Mouse (Mus musculus) forebrain, embryonic 11.5 days (tissue): ENCODE results near the gene Rnf114. TPM values are rescaled to one million over a fixed set of nuclear protein-coding genes. Genes with fewer than 3 reads are reported as not detected.

Experiments
- ATAC-seq: fragments of 200-750 bp; cut with Nextera tagmentation; replicated peaks from 2 replicates; pipeline ENCODE4 v1.8.0; 2017; ENCODE audit warnings: moderate TSS enrichment; ENCODE audit not compliant: low FRiP score
- DNase-seq: peaks from one replicate; pipeline ENCODE4 v3.0.0-alpha.2; 2017; ENCODE audit warnings: low spot score
- H3K27ac ChIP-seq: fragments of 300-500 bp; sonication (generic); 2 replicates; pipeline ENCODE4 v1.5.1; 2014; ENCODE audit warnings: low read depth, low read length
- H3K27me3 ChIP-seq: fragments of 300-500 bp; sonication (generic); 2 replicates; pipeline ENCODE4 v1.6.1; 2014; ENCODE audit warnings: mild to moderate bottlenecking, low read length, mixed read lengths; ENCODE audit not compliant: control insufficient read depth, insufficient read depth
- H3K36me3 ChIP-seq: fragments of 300-500 bp; sonication (generic); 2 replicates; pipeline ENCODE4 v1.6.1; 2014; ENCODE audit warnings: mild to moderate bottlenecking, low read length, moderate library complexity, mixed read lengths; ENCODE audit not compliant: control insufficient read depth, insufficient read depth
- H3K4me1 ChIP-seq: fragments of 300-500 bp; sonication (generic); replicated peaks from 2 replicates; pipeline ENCODE4 v1.6.1; 2014; ENCODE audit warnings: low read length, mixed read lengths; ENCODE audit not compliant: control insufficient read depth, insufficient read depth
- H3K4me2 ChIP-seq: fragments of 300-500 bp; sonication (generic); 2 replicates; pipeline ENCODE4 v1.6.1; 2014; ENCODE audit warnings: low read depth, mild to moderate bottlenecking, low read length, moderate library complexity, mixed read lengths; ENCODE audit not compliant: severe bottlenecking
- H3K4me3 ChIP-seq: fragments of 300-500 bp; sonication (generic); 2 replicates; pipeline ENCODE4 v1.5.1; 2014; ENCODE audit warnings: low read depth, low read length
- H3K9ac ChIP-seq: fragments of 300-500 bp; sonication (generic); 2 replicates; pipeline ENCODE4 v1.6.1; 2014; ENCODE audit warnings: low read length
- H3K9me3 ChIP-seq: fragments of 300-500 bp; sonication (generic); 2 replicates; pipeline ENCODE4 v1.6.1; 2016; ENCODE audit warnings: low read length, mixed read lengths; ENCODE audit not compliant: control insufficient read depth
- WGBS: fragments of 180-500 bp; shearing (Covaris S2); extraction: QIAGEN DNeasy Blood & Tissue Kit; methylation state at CpG from one replicate; pipeline ENCODE4 v1.1.7; 2014; 5-methylcytosine and 5-hydroxymethylcytosine counted together
- polyA plus RNA-seq: library from polyadenylated mRNA; unstranded; fragments of >200 nt; fragmentation: Nextera tagmentation; extraction: Ambion mirVana; gene quantifications from 2 replicates; pipeline ENCODE4 v1.2.1, GENCODE M21; 2014

The Rnf114 gene
- polyA plus RNA-seq, 1 experiment from 2014 or later, result 133 TPM

GRCm38 (mm10) chr2:167542361-167542760 lies 49.9 kb downstream of the Rnf114 start:
- H3K9ac ChIP-seq, result no peak overlapping the region
- no peak for DNase-seq
- no peak overlapping the region for H3K4me2 ChIP-seq
- H3K36me3 ChIP-seq, result no peaks in the 10 kb centered on the region
- no peak overlapping the region for H3K4me3 ChIP-seq
- H3K4me1 ChIP-seq, result peaks cover 25% of the 10 kb centered on the region; the same call in 1 of the 2 replicates
- WGBS, result 68% methylated on average over 4 of the region's 4 CpGs
- no peak overlapping the region for H3K27ac ChIP-seq
- ATAC-seq, result no peak
- H3K9me3 ChIP-seq, result no peaks in the 10 kb centered on the region
- peaks cover 27% of the 10 kb centered on the region for H3K27me3 ChIP-seq

- Histone ChIP-seq H3K9ac (no peak overlapping the region), H3K36me3 (no peaks in the 10 kb centered on the region), H3K4me3 (no peak overlapping the region), H3K4me2 (no peak overlapping the region), H3K4me1 (peaks cover 19% of the 10 kb centered on the region; the same call in 1 of the 2 replicates), H3K27me3 (peaks cover 23% of the 10 kb centered on the region), H3K27ac (no peak overlapping the region), H3K9me3 (no peaks in the 10 kb centered on the region)
- ATAC-seq, result no peak
- 33% methylated on average over 16 of the region's 16 CpGs for WGBS
- DNase-seq, result peak; percentile 61
Measured at GRCm38 (mm10) chr2:167543121-167544003, 50.9 kb downstream of the Rnf114 start.

- DNase-seq (no peak), ATAC-seq (no peak)
- Histone ChIP-seq H3K36me3 (no peaks in the 10 kb centered on the region), H3K9ac (no peak overlapping the region), H3K4me3 (no peak overlapping the region), H3K27me3 (peaks cover 17% of the 10 kb centered on the region), H3K4me2 (no peak overlapping the region), H3K9me3 (no peaks in the 10 kb centered on the region), H3K27ac (no peak overlapping the region), H3K4me1 (peaks cover 17% of the 10 kb centered on the region; the same call in 1 of the 2 replicates)
- WGBS, result 16% methylated on average over 4 of the region's 4 CpGs
Measured at GRCm38 (mm10) chr2:167544004-167544356, 51.5 kb downstream of the Rnf114 start.

- Histone ChIP-seq H3K9ac (no peak overlapping the region), H3K4me1 (peaks cover 17% of the 10 kb centered on the region; the same call in 1 of the 2 replicates), H3K9me3 (no peaks in the 10 kb centered on the region), H3K4me3 (no peak overlapping the region), H3K27ac (no peak overlapping the region), H3K4me2 (no peak overlapping the region), H3K36me3 (no peaks in the 10 kb centered on the region), H3K27me3 (peaks cover 12% of the 10 kb centered on the region)
- no peak for DNase-seq
- ATAC-seq, result no peak
- WGBS, result 69% methylated on average over 5 of the region's 5 CpGs
Measured at GRCm38 (mm10) chr2:167544456-167544855, 52.0 kb downstream of the Rnf114 start.

GRCm38 (mm10) chr2:167546447-167547195 lies 54.2 kb downstream of the Rnf114 start:
- Histone ChIP-seq H3K4me3 (no peak overlapping the region), H3K27me3 (no peaks in the 10 kb centered on the region), H3K9me3 (no peaks in the 10 kb centered on the region), H3K9ac (no peak overlapping the region), H3K36me3 (no peaks in the 10 kb centered on the region), H3K4me1 (peaks cover 3% of the 10 kb centered on the region; the same call in 1 of the 2 replicates), H3K4me2 (no peak overlapping the region), H3K27ac (no peak overlapping the region)
- ATAC-seq (no peak), DNase-seq (no peak)
- 84% methylated on average over 18 of the region's 18 CpGs for WGBS

- no peaks in the 10 kb centered on the region for H3K36me3 ChIP-seq
- H3K27ac ChIP-seq, result no peak overlapping the region
- no peak overlapping the region for H3K4me2 ChIP-seq
- H3K4me3 ChIP-seq, result no peak overlapping the region
- no peaks in the 10 kb centered on the region for H3K27me3 ChIP-seq
- ATAC-seq (no peak), DNase-seq (no peak)
- H3K9ac ChIP-seq, result no peak overlapping the region
- 79% methylated on average over 8 of the region's 8 CpGs for WGBS
- H3K4me1 ChIP-seq, result peaks cover 3% of the 10 kb centered on the region; the same call in 1 of the 2 replicates
- no peaks in the 10 kb centered on the region for H3K9me3 ChIP-seq
Measured at GRCm38 (mm10) chr2:167547444-167547843, 55.0 kb downstream of the Rnf114 start.

GRCm38 (mm10) chr2:167548961-167549360 lies 56.5 kb downstream of the Rnf114 start:
- H3K4me1 ChIP-seq, result no peaks in the 10 kb centered on the region
- no peak overlapping the region for H3K9ac ChIP-seq
- H3K27ac ChIP-seq, result no peak overlapping the region
- WGBS, result 87% methylated on average over 7 of the region's 7 CpGs
- H3K27me3 ChIP-seq, result no peaks in the 10 kb centered on the region
- no peak overlapping the region for H3K4me2 ChIP-seq
- no peak for DNase-seq
- H3K4me3 ChIP-seq, result no peak overlapping the region
- no peaks in the 10 kb centered on the region for H3K9me3 ChIP-seq
- no peak for ATAC-seq
- H3K36me3 ChIP-seq, result no peaks in the 10 kb centered on the region

- Histone ChIP-seq H3K9me3 (no peaks in the 10 kb centered on the region), H3K4me3 (no peak overlapping the region), H3K36me3 (no peaks in the 10 kb centered on the region), H3K4me1 (no peaks in the 10 kb centered on the region), H3K4me2 (no peak overlapping the region), H3K9ac (no peak overlapping the region), H3K27me3 (no peaks in the 10 kb centered on the region), H3K27ac (no peak overlapping the region)
- DNase-seq (no peak), ATAC-seq (no peak)
- 79% methylated on average over 8 of the region's 8 CpGs for WGBS
Measured at GRCm38 (mm10) chr2:167550341-167550854, 58.0 kb downstream of the Rnf114 start.
